Mouse (Mus musculus) erythroblast, embryonic 14.5 days (primary cell): ENCODE measurements around the gene Arhgap5.

Experiments
- GATA1 ChIP-seq: IDR thresholded peaks from 2 replicates; pipeline ENCODE4 v1.6.1; 2012; ENCODE audit warnings: low read length, inconsistent platforms, mixed read lengths
- TAL1 ChIP-seq: IDR thresholded peaks from 3 replicates; pipeline ENCODE4 v1.6.1; 2012; ENCODE audit warnings: low read length, inconsistent platforms, mixed read lengths

DNA sequence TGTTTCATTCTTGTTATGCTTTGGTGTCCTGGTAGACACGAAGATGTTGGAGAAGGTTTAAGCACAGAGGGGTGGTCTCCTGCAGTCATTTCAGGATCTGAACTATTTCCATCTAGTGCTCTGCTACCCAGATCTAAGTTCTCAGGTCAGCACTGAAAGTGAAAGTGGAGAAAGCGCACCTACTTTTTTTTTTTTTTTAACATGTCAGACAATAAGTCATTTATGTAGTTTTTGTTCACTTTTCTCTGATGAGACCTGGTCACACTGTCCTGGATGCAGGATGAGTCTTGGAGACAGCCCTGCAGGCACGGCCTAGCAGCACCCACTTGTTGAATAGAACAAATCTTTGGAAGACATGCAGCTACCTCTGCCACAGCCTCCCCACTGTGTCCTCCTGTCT is 111.9 kb downstream of the Arhgap5 start:
- no peak for TF ChIP-seq TAL1
- no peak for TF ChIP-seq GATA1
